Mouse (Mus musculus) neural tube, embryonic 12.5 days (tissue): ENCODE measurements around the gene Arpc1b. TPM values are rescaled to one million over a fixed set of nuclear protein-coding genes. Genes with fewer than 3 reads are reported as not detected.

Source experiments
- polyA plus RNA-seq: library from polyadenylated mRNA; unstranded; fragments of >200 nt; fragmentation: Nextera tagmentation; extraction: Ambion mirVana; gene quantifications from 2 replicates; pipeline ENCODE4 v1.2.1, GENCODE M21; 2016

Arpc1b gene
- polyA plus RNA-seq, 1 experiment from 2014 or later = 101 TPM

Other genes with a start within 250 kb of the Arpc1b start
- gene Smurf1, start 148.4 kb upstream of the Arpc1b start, polyA plus RNA-seq = 26.5 and 30.2 TPM in 2 replicates
- gene Gm4871, start 81.5 kb upstream of the Arpc1b start, polyA plus RNA-seq = not detected in 2 replicates
- gene 1700018F24Rik, start 71.2 kb upstream of the Arpc1b start, polyA plus RNA-seq = not detected in 2 replicates
- 196 and 198 TPM in 2 replicates for gene Arpc1a, start 30.4 kb upstream of the Arpc1b start, polyA plus RNA-seq
- not detected in 2 replicates for gene Kpna7, start 30.2 kb upstream of the Arpc1b start, polyA plus RNA-seq
- 116 and 136 TPM in 2 replicates for gene Pdap1, start 26.0 kb downstream of the Arpc1b start, polyA plus RNA-seq
- 231 and 236 TPM in 2 replicates for gene Bud31, start 26.1 kb downstream of the Arpc1b start, polyA plus RNA-seq
- gene Ptcd1, start 52.9 kb downstream of the Arpc1b start, polyA plus RNA-seq = 20.5 and 21.8 TPM in 2 replicates
- 58.5 and 59.5 TPM in 2 replicates for gene Cpsf4, start 53.0 kb downstream of the Arpc1b start, polyA plus RNA-seq
- 538 and 555 TPM in 2 replicates for gene Atp5j2, start 77.8 kb downstream of the Arpc1b start, polyA plus RNA-seq
- 12.7 and 13.0 TPM in 2 replicates for gene Zkscan14, start 87.7 kb downstream of the Arpc1b start, polyA plus RNA-seq
- 17.5 and 19.2 TPM in 2 replicates for gene Zkscan5, start 90.3 kb downstream of the Arpc1b start, polyA plus RNA-seq
- 39.7 and 41.7 TPM in 2 replicates for gene Zfp655, start 117.5 kb downstream of the Arpc1b start, polyA plus RNA-seq
- 0.57 and 0.91 TPM in 2 replicates for gene Zscan25, start 166.3 kb downstream of the Arpc1b start, polyA plus RNA-seq
- not detected in 2 replicates for gene Cyp3a57, start 231.1 kb downstream of the Arpc1b start, polyA plus RNA-seq